Mouse (Mus musculus) central nervous system, embryonic 11.5 days (tissue): ENCODE data around the gene Podxl2. TPM values are rescaled to one million over a fixed set of nuclear protein-coding genes. Genes with fewer than 3 reads are reported as not detected.

Source experiments
- polyA plus RNA-seq: library from polyadenylated mRNA; depleted of rRNA; stranded (reverse); fragments of >200 nt; gene quantifications from 2 replicates; pipeline ENCODE4 v1.2.3, GENCODE M21; 2012; rRNA removed

The Podxl2 gene
- polyA plus RNA-seq = 208 and 265 TPM in 2 replicates

DNA sequence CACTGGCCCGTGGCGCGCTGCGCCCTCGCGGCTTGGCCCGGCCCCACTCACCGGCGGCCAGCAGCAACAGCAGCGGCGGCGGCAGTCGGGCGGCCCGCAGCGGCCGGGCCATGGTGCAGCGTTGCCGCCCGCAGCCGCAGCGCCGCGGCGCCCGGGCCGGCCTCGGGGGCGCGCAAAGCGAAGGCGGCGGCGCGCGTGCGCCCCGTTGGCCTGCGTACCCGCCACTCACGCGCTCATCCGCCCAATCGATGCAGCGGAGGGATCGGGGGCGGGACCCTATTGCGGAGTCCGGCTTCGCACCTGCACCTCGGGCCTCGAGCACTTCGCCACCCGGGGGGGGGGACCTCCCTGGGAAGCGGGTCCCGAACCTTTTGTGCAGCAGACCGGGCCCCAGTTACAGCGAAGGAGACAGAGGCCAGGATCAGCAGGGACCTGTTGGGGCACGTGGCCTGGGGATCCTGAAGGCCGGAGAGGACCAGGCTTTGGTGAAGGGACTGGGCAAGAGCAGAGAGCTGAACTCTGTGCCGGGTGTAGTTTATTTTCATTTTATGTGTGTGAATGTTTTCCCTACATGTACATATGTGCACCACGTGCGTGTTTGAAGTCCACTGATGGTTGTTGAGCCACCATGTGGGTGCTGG, at the start of gene Podxl2:
Gene Podxl2, minus strand, starts transcription at position 177 of the 641 bp plus-strand sequence.

DNA sequence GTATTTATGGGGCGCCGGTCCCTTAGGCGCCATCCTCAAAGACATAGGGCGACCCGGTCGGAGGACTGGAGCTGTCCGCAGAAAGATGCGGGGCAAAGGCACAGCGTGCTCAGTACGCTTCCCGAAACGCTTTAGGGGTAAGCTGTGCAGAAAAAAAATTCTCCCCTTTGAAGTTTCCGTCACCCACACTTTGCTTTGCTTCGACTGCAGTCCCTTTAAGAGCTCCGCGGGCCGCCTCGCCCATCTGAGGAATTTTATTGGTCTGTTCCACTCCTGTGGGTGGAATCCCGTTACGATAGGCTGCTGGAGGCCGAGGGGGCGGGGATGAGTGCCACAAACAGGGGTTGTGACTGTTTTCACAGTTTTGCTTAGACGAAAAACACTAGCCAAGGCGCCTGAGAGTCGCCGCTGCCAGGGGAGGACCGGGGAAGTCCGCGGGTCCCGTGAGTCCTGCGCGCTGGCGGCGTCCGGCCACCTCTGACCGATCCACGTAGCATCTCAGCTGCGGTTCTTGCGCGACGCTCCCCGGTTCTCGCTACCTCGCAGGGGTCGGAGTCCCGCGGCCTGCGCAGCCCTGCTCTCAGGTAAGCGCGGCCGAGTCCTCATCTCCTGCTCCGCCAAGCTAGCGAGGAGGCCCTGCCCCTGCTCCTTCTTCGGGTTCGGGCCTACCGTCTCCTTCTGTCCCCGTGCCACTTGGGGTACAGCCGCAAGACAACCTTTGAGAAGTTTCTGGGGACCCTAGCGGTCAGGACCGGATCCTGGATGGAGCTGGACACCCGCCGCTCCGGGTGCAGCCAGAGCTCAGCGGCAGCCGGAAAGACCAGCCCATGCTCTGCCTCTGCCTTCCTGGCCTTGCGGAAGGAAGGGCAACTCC, 27.3 kb upstream of the Podxl2 start, which contains the start of gene Tpra1:
Gene Tpra1, plus strand, starts transcription at position 305 of the 874 bp plus-strand sequence.

DNA sequence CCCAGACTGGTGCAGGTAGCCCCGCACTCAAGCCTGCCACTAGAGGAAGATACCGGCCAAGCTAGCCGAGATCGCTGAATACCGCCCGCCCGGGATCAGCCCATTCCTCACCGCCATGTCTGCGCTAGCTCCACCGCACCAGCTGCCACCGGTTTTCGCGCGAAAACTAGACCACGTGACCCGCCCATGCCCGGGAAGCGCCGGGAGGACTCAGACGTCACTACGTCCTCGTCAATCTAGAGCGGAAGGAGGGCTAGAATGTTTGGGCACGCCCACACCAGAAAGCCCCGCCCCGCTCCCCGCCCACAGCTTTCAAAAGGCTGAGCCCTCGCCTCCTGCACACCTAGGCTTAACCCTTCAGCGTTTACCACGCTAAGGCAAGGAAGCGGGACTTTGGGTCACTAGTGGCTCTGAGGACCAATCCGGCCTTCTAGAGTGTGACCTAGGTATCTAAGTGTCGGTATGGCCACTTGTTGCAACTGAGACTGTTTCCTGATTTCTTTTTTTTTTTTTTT, 23.7 kb upstream of the Podxl2 start, which contains the start of gene Mcm2:
Gene Mcm2, minus strand, starts transcription at position 247 of the 515 bp plus-strand sequence.

DNA sequence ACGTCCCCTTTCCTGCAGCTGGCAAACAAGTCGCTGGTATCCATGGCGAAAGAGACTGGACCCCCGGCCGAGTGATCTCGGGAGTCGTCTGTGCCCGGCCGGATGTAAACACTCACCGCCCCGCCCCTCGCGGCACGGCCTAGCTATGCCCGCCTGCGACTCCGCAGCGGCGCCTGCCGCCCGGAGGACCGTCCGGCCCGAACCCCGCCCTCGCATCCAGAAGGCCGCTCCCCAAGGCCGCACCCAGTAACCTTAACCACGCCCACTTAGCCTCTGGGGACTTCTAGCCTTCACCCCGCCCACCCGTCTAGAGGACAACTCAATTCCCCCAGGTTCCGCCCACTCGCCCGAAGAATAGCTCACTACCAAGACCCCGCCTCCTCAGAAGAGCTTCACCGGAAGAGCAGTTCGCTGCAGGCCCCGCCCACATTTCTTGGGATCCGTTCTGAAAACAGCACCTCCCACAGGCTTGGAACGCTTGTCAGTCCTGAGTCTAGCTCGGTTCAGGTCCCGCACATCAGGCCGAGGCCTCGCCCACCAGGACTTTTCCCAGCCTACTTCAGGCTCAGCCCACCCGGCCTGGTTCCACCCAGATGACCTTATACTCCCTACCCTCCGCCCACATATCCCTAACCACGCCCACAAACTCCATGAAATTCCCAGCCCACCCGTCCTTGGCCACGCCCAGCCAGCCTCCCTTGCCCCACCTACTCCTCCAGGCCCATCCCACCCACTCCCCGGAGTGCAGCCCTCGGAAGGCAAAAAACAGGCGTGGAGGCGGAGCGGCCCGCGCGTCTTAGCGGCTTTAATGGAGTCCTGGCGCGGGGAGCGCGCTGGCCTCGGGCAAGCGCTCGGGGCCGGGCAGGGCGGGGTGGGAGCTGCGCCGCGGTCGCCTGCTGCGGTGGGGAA, 32.8 kb downstream of the Podxl2 start, which contains the start of gene Abtb1:
Gene Abtb1, minus strand, starts transcription at position 204 of the 909 bp plus-strand sequence.

Other genes with a start within 250 kb of the Podxl2 start
- gene Kbtbd12, start 237.1 kb downstream of the Podxl2 start, polyA plus RNA-seq = 0.17 and 0.22 TPM in 2 replicates
- gene Mgll, start 150.6 kb downstream of the Podxl2 start, polyA plus RNA-seq = 1.2 and 2.7 TPM in 2 replicates
- 39.5 and 43.4 TPM in 2 replicates for gene Abtb1, start 33.1 kb downstream of the Podxl2 start, polyA plus RNA-seq
- gene Mcm2, start 23.7 kb upstream of the Podxl2 start, polyA plus RNA-seq = 149 and 240 TPM in 2 replicates
- 82.5 and 84.7 TPM in 2 replicates for gene Tpra1, start 27.2 kb upstream of the Podxl2 start, polyA plus RNA-seq